Mouse (Mus musculus) right cerebral cortex, postnatal 10 days (tissue): Measurements from ENCODE around the gene Wnt9b.

Experiments used
- DNase-seq, 2 experiments: peaks; one replicate each; pipeline ENCODE4 v3.0.0; 2021; ENCODE audit warnings: low spot score in 2 of 2

Wnt9b gene

GRCm38 (mm10) chr11:103683667-103684334 is 65.8 kb downstream of the Wnt9b start:
- DNase-seq, result no peak
